Mouse (Mus musculus) forebrain, embryonic 14.5 days (tissue): ENCODE data around the gene Zdhhc14. TPM values are rescaled to one million over a fixed set of nuclear protein-coding genes. Genes with fewer than 3 reads are reported as not detected.

Experiments
- ATAC-seq: fragments of 200-750 bp; cut with Nextera tagmentation; 2 replicates; pipeline ENCODE4 v1.8.0; 2017; ENCODE audit warnings: mild to moderate bottlenecking, moderate library complexity
- DNase-seq: peaks from one replicate; pipeline ENCODE4 v3.0.0-alpha.2; 2015; ENCODE audit warnings: low spot score
- H3K27ac ChIP-seq: fragments of 300-500 bp; sonication (generic); 2 replicates; pipeline ENCODE4 v1.5.1; 2014; ENCODE audit warnings: low read depth, mild to moderate bottlenecking, control low read depth, low read length, moderate library complexity
- H3K27me3 ChIP-seq: fragments of 300-500 bp; sonication (generic); replicated peaks from 2 replicates; pipeline ENCODE4 v1.6.1; 2014; ENCODE audit warnings: low read length, control low read depth, mixed read lengths; ENCODE audit not compliant: control insufficient read depth, insufficient read depth
- H3K36me3 ChIP-seq: fragments of 300-500 bp; sonication (generic); 2 replicates; pipeline ENCODE4 v1.6.1; 2014; ENCODE audit warnings: low read length, control low read depth; ENCODE audit not compliant: control insufficient read depth, insufficient read depth
- H3K4me1 ChIP-seq: fragments of 300-500 bp; sonication (generic); 2 replicates; pipeline ENCODE4 v1.6.1; 2014; ENCODE audit warnings: antibody characterized with exemption, low read length, control low read depth; ENCODE audit not compliant: control insufficient read depth, insufficient read depth
- H3K4me2 ChIP-seq: fragments of 300-500 bp; sonication (generic); 2 replicates; pipeline ENCODE4 v1.6.1; 2014; ENCODE audit warnings: mild to moderate bottlenecking, control low read depth, low read length
- H3K4me3 ChIP-seq: fragments of 300-500 bp; sonication (generic); 2 replicates; pipeline ENCODE4 v1.5.1; 2014; ENCODE audit warnings: low read depth, low read length, control low read depth
- H3K9ac ChIP-seq: fragments of 300-500 bp; sonication (generic); 2 replicates; pipeline ENCODE4 v1.6.1; 2014; ENCODE audit warnings: mild to moderate bottlenecking, low read length, control low read depth, moderate library complexity
- H3K9me3 ChIP-seq: fragments of 300-500 bp; sonication (generic); replicated peaks from 2 replicates; pipeline ENCODE4 v1.6.1; 2016; ENCODE audit warnings: low read length, control low read depth, mixed read lengths; ENCODE audit not compliant: control insufficient read depth
- WGBS: fragments of 180-500 bp; shearing (Covaris S2); extraction: QIAGEN DNeasy Blood & Tissue Kit; methylation state at CpG from one replicate; pipeline ENCODE4 v1.1.7; 2014; 5-methylcytosine and 5-hydroxymethylcytosine counted together
- polyA plus RNA-seq: library from polyadenylated mRNA; unstranded; fragments of >200 nt; fragmentation: Nextera tagmentation; extraction: Ambion mirVana; gene quantifications from 2 replicates; pipeline ENCODE4 v1.2.1, GENCODE M21; 2014

The Zdhhc14 gene
- polyA plus RNA-seq, 1 experiment from 2014 or later, result 4.7 TPM

DNA sequence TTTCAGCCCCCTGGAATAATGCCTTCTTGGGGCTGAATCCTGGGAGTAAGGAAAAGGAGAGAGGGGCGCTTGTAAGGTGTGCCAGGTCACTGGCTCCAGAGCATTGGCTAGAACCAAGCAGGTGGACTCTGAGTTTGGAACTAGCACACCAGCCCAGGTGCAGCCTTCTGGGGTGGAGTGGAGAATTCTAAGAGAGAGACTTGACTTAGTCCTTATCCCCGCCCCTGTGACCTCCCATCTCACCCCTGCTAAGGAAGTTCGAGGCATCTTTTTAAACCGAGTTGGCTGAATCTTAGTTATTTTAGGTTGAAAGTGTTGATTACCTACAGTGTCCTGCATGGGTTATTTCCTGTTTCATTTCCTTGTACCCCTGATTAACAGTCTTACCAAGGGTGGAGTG, 1.5 kb downstream of the Zdhhc14 start:
- peak overlapping the region; percentile 99 for H3K4me2 ChIP-seq
- WGBS, result 14% methylated on average over 4 of the region's 4 CpGs
- H3K4me3 ChIP-seq, result peak overlapping the region; percentile 63
- H3K27me3 ChIP-seq, result peaks cover 3% of the 10 kb centered on the region; the same call in 1 of the 2 replicates
- H3K9me3 ChIP-seq, result no peaks in the 10 kb centered on the region
- no peaks in the 10 kb centered on the region for H3K36me3 ChIP-seq
- peaks cover 8% of the 10 kb centered on the region; the same call in 1 of the 2 replicates for H3K4me1 ChIP-seq
- DNase-seq (no peak), ATAC-seq (no peak)
- peak overlapping the region; percentile 86 for H3K9ac ChIP-seq
- H3K27ac ChIP-seq, result no peak overlapping the region

DNA sequence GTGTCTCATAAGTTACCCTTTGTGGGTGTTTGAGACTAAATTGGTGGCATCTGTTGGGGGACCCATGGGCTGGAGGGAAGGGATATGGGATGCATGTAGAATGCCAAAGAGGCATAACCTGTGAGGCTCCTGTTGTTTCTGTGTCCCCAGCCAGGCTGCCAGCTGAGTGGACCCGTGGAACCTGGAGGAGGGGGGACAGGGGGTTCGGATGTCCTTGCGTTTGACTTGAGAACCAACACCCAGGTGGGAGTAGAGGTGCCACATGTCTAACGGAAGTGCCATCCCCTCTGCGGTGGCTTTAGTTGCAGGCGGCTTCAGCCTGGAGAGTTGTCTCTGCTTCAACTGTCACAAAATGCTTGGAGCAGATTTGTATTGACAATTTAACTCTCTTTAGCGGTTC, 2.5 kb downstream of the Zdhhc14 start:
- H3K36me3 ChIP-seq, result no peaks in the 10 kb centered on the region
- H3K9me3 ChIP-seq, result no peaks in the 10 kb centered on the region
- peaks cover 3% of the 10 kb centered on the region; the same call in 1 of the 2 replicates for H3K27me3 ChIP-seq
- no peak overlapping the region for H3K9ac ChIP-seq
- no peak overlapping the region for H3K4me3 ChIP-seq
- peaks cover 8% of the 10 kb centered on the region; the same call in 1 of the 2 replicates for H3K4me1 ChIP-seq
- ATAC-seq, result no peak
- H3K4me2 ChIP-seq, result peak overlapping the region; percentile 99
- H3K27ac ChIP-seq, result no peak overlapping the region
- 92% methylated on average over 7 of the region's 7 CpGs for WGBS
- DNase-seq, result no peak

DNA sequence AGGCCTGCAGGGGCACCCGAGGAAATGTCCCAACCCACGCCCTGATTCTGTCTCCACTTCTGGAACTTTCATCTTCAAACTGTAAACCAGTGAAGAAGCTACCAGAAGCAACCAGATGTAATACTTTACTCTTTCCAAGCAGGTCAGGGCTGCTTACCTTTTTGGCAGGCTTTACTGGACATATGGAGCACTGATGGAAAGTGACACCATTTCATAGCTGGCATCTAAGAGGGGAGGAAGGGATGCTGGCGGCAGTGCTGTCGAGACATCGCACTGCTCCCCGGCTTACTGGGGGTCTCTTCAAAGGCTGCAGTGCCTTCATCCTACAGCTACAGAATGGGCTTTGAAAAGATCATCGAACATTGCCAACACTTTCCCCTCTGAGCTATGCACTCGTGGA, 5.3 kb downstream of the Zdhhc14 start:
- WGBS, result 80% methylated on average over 8 of the region's 8 CpGs
- Histone ChIP-seq H3K27me3 (peaks cover 3% of the 10 kb centered on the region; the same call in 1 of the 2 replicates), H3K36me3 (no peaks in the 10 kb centered on the region), H3K4me2 (no peak overlapping the region), H3K9ac (no peak overlapping the region), H3K9me3 (no peaks in the 10 kb centered on the region), H3K4me1 (peaks cover 8% of the 10 kb centered on the region; the same call in 1 of the 2 replicates), H3K27ac (no peak overlapping the region), H3K4me3 (no peak overlapping the region)
- ATAC-seq, result no peak
- DNase-seq, result no peak

DNA sequence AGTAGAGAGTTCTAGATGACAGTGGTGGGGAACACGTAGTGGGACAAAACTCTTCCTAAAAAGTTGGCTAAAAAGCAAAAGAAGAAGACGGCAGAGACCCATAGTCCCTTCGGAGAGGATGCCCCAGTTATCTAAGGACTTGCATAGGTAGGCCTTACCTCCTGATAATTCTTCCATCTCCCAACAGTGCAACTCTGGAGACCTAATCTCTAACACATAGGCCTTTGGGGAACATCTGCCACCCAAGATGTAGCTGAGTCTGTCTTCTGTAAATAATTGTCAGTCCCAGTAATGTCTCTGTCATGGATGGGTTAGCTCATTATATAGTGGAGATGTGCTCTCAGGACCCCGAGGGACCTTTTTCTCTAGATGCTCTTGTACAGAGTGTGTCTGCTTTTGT, 6.6 kb downstream of the Zdhhc14 start:
- ATAC-seq, result no peak
- Histone ChIP-seq H3K9me3 (no peaks in the 10 kb centered on the region), H3K9ac (no peak overlapping the region), H3K4me3 (no peak overlapping the region), H3K4me1 (0 out of 2 replicates have a peak, but pooled peaks cover 1% of the 10 kb centered on the region), H3K4me2 (no peak overlapping the region), H3K36me3 (no peaks in the 10 kb centered on the region), H3K27me3 (no peaks in the 10 kb centered on the region), H3K27ac (no peak overlapping the region)
- DNase-seq, result no peak
- 92% methylated on average over 4 of the region's 4 CpGs for WGBS

DNA sequence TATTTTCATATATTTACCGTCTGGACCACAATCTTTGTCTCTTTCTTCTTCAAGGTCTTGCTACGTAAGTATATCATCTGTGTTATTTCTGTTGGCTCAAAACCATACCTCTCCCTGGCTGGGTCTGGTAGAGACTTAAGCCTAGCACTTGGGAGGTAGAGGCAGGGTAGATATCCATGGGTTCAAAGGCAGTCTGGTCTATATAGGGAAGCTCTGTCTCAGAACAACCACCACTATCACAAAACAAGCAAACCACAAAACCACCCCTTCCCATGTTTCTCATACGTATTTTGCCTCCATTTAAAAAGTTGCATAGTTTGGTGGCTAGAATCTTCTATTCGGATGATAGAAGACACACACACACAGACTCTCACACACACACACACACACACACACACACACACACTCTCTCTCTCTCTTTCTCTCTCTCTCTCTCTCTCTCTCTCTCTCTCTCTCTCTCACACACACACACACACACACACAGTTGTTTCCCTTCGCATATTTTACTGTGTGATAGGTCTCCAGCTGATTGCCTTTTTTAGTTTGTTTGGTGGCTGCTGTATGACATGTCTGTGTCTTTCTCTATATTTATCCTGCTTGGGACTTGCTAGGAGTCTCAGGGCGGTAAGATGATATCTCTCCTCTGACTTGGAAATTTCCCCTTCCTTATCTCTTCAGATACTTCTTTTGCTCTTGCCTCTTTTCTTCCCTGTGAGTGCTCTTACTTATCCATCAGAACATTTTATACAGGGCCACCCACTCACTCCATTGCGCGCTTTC, 11.8 kb downstream of the Zdhhc14 start:
- WGBS, result 93% methylated on average over 8 of the region's 8 CpGs
- no peaks in the 10 kb centered on the region for H3K9me3 ChIP-seq
- DNase-seq, result no peak
- H3K9ac ChIP-seq, result no peak overlapping the region
- no peaks in the 10 kb centered on the region for H3K27me3 ChIP-seq
- H3K4me2 ChIP-seq, result no peak overlapping the region
- no peaks in the 10 kb centered on the region for H3K4me1 ChIP-seq
- H3K36me3 ChIP-seq, result no peaks in the 10 kb centered on the region
- no peak overlapping the region for H3K27ac ChIP-seq
- ATAC-seq, result no peak
- no peak overlapping the region for H3K4me3 ChIP-seq

DNA sequence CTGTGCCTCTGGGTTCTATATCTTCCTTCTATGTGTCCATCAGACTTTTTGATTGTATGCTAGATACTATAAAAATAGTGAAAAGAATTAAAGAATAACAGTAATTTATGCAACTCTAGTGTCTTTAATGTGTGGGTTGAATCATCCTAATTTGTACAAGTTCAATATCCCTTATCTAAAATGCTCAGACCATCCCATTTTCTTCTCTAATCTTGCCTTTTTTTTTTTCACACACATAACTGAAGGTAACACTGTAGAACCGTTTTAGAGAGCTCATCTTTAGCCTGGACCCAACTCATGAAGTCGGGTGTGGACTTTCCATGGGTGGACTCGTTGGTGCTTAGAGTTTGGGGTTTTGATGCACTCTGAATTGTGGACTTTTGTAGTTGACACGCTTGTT, 12.6 kb downstream of the Zdhhc14 start:
- 88% methylated on average over 4 of the region's 4 CpGs for WGBS
- H3K9ac ChIP-seq, result no peak overlapping the region

DNA sequence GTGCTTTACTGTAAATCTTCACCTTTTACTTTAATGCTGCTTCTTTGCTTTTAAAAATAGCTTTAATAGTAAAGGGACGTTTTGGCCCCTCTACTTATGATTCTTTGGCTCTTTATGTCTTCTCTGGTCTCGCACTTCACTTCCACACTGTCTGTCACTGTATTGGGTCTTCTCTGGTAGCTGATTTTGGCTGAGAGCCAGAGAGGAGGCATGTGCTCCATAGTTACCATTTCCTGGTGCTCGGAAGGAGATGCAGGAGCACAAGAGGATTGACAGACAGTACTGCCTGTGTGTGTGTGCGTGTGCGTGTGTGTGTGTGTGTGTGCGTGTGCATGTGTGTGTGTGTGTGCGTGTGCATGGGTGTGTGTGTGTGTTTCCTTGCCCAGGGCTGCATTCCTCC, 14.2 kb downstream of the Zdhhc14 start:
- Histone ChIP-seq H3K27me3 (no peaks in the 10 kb centered on the region), H3K4me2 (no peak overlapping the region), H3K4me3 (no peak overlapping the region), H3K36me3 (no peaks in the 10 kb centered on the region), H3K9ac (no peak overlapping the region), H3K4me1 (no peaks in the 10 kb centered on the region), H3K9me3 (no peaks in the 10 kb centered on the region), H3K27ac (peak overlapping the region; percentile 4; the same call in 1 of the 2 replicates)
- 51% methylated on average over 7 of the region's 7 CpGs for whole genome bisulfite sequencing
- ATAC-seq (peak; percentile 79), DNase-seq (peak; percentile 85)

More for the DNA sequence above, 12.6 kb downstream of the Zdhhc14 start:
- DNase-seq (no peak), ATAC-seq (no peak)
- Histone ChIP-seq H3K27ac (no peak overlapping the region), H3K4me1 (no peaks in the 10 kb centered on the region), H3K4me3 (no peak overlapping the region), H3K27me3 (no peaks in the 10 kb centered on the region), H3K9me3 (no peaks in the 10 kb centered on the region), H3K36me3 (no peaks in the 10 kb centered on the region), H3K4me2 (no peak overlapping the region)

DNA sequence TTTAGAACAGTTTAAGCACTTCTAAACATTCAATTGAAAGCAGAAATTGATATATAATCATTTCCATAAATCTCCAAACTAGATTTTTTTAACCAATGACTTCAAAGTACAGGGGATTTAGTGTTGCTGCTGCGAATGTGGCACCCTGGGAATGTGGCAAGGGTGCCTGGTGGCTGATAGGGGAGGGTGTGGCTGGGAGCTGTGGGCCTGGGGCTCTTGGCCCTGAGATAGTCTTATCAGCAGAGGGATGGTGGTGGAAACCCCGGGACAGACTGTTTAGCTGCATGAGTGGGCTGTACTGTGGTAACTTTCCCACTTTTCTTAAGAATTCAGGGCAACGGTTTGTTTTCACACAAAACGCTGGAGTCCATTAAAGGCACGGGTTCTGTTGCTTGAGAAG, 14.6 kb downstream of the Zdhhc14 start:
- WGBS, result 77% methylated on average over 5 of the region's 5 CpGs

DNA sequence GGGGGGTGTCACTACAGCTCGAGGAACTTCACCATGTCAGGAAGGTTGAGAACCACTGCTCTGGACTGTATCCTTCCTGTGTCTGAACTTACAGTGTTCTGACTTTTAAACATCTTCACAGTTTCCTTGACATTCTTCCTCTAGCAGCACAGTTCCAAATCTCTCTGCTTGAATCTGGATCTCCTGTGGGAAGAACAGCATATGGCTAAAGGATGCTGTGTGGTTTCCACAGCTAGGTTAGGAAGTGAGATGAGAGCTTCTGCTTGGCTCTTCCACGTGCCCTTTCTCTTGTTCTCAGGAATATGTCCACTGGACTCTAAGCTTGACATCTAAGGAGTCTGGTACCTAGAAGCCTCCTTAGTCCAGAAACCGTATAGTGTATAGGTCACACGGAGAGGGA, 15.7 kb downstream of the Zdhhc14 start:
- 82% methylated on average over 4 of the region's 4 CpGs for WGBS
- Histone ChIP-seq H3K4me2 (no peak overlapping the region), H3K4me1 (no peaks in the 10 kb centered on the region), H3K27me3 (no peaks in the 10 kb centered on the region), H3K36me3 (no peaks in the 10 kb centered on the region), H3K9ac (no peak overlapping the region), H3K4me3 (no peak overlapping the region), H3K27ac (no peak overlapping the region), H3K9me3 (no peaks in the 10 kb centered on the region)
- ATAC-seq (no peak), DNase-seq (no peak)

More for the DNA sequence above, 14.6 kb downstream of the Zdhhc14 start:
- Histone ChIP-seq H3K4me3 (no peak overlapping the region), H3K9ac (no peak overlapping the region), H3K4me2 (no peak overlapping the region), H3K4me1 (no peaks in the 10 kb centered on the region), H3K27me3 (no peaks in the 10 kb centered on the region), H3K9me3 (no peaks in the 10 kb centered on the region), H3K27ac (no peak overlapping the region), H3K36me3 (no peaks in the 10 kb centered on the region)
- ATAC-seq (no peak), DNase-seq (no peak)
